Mouse (Mus musculus): ENCODE results near the gene Ankrd17. TPM values are rescaled to one million over a fixed set of nuclear protein-coding genes. Genes with fewer than 3 reads are reported as not detected.
"Not testable (repeated sequence)": the region's sequence is repeated elsewhere in the genome, so short reads cannot be mapped to it uniquely, and the experiment has no call there.

Ankrd17 gene
- polyA plus RNA-seq, 1 experiment, result 11.7 TPM

DNA sequence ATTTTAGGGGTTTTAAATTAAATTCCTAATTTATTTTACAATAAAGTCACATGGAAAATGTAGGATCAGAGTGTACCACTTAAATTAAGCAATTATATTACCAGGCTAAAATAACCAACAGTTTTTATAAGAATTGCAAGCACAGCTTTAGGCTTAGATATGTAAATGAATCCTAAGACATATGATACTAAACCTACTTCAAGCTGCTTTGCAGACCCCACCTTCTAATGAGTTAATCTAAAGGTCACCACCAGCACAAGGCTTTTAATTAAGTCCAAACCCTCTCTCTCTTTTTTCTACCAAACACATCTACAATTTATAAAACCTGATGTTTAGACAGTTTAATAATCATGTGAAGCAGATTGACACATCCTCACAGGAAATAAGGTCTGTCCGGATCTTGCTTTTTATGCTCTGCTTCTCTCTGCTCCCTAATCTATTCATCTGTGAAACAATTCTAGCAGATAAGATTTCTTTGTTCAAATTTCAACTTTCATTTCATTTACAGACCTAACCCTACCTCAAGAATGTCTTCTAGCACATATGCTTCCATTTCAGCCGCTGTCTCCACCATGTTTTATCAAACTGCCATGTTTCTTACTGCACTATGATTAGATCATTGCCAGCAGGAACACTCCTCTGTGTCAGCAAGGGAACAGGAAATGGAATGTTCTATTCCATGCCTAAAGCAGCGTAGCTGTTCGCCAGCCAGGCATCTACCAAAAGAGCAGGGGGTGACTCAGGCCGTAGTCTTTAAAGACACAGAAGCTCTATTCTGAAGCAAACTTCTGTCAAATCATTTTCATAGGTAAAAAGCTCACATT lies 27.0 kb downstream of the Ankrd17 start:
- WGBS, result 21% methylated on average over 5 of the region's 5 CpGs
- peak; percentile 28 for DNase-seq (ENCODE audit: low read depth, low spot score)

DNA sequence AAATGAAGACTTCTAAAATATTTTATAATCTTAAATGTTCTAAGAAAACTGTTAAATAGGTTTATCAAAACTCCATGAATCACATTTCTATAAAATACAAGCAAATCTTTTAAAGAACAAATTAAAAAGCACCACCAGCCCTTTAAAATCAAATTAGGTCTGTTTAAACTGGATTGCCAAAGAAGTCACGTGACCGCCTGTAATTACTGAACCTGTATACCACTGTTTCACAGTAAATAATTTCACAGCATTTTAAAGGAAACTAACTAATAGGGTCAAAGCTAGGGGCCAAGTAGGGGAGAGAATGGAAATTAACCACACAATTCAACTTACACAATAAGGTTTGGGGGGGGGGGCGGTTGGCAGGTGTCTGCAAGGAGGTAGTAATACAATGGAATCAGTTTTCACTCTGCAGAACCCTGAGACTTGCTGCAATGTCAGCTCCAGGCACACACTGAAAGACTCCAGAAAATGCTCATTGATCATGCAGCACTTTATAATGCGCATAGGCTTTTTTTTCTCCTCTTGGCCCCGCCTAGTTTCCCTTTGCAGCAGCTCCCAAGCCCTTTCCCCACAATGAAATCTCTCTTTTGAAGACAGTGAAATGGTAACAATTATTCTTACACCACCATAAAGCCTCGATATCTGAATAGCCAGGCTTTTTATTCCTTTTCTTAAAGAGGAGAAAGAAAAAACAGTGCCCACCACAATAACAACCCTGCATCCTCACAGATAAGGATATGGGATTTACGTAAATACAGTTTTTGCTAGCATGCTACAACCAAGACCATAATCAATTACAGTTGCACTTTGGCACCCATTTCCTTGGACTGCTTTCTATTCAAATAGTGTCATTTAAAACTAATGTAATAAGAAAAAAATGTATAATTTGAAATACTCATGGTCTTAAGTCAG lies 27.9 kb downstream of the Ankrd17 start:
- no peak for DNase-seq (ENCODE audit: low read depth, low spot score)
- WGBS, result 73% methylated on average over 7 of the region's 7 CpGs

DNA sequence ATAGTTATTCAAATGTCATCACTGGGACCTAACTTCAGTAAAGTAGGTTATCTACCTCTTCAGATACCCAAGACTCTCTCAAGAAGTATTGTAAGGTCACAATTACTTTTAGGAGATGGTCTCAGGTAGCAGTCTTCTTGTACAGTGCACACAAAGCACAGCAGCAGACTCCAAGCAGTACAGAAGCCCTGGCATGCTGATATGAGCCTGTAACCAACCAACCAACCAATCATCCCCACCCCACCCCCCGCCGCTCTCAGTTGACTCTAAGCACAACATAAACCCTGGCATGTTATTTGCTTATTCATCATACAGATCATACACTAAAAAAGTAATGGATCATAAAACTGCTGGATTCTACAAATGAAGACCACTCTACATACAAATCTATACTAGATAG lies 33.9 kb downstream of the Ankrd17 start:
- 70% methylated on average over 2 of the region's 2 CpGs for WGBS
- no peak for DNase-seq (ENCODE audit: low read depth, low spot score)

GRCm38 (mm10) chr5:90331071-90331470 lies 35.3 kb downstream of the Ankrd17 start:
- 26% methylated on average over 1 of the region's 1 CpGs for WGBS
- DNase-seq (ENCODE audit: low read depth, low spot score), result no peak

- no peak for DNase-seq (ENCODE audit: low read depth, low spot score)
- WGBS, result 93% methylated on average over 11 of the region's 11 CpGs
Measured at GRCm38 (mm10) chr5:90298396-90298795, 68.0 kb downstream of the Ankrd17 start.

DNA sequence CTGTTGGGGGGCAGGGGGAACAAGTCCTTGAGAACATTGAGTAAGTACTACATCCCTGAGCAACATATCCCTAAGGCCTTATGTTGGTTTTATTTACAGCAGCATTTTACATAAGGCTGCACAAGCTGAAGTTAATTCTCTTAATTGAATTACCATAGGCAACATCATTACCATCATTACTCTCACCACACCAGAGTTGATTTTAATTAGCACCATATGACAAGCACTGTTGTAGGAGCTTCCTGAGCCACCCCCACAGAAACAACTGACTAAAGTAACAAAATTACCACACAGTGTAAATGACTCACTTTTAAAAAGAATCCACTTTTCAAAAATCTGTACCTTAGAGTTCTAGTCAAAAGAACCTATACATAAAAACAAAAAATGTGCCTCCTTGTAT lies 76.5 kb downstream of the Ankrd17 start:
- DNase-seq (ENCODE audit: low read depth, low spot score), result no peak

- WGBS, result 73% methylated on average over 2 of the region's 2 CpGs
- DNase-seq (ENCODE audit: low read depth, low spot score), result no peak
Measured at GRCm38 (mm10) chr5:90286559-90286958, 79.8 kb downstream of the Ankrd17 start.

- WGBS, result 95% methylated on average over 1 of the region's 1 CpGs
- no peak for DNase-seq (ENCODE audit: low read depth, low spot score)
Measured at GRCm38 (mm10) chr5:90280061-90280460, 86.3 kb downstream of the Ankrd17 start.

DNA sequence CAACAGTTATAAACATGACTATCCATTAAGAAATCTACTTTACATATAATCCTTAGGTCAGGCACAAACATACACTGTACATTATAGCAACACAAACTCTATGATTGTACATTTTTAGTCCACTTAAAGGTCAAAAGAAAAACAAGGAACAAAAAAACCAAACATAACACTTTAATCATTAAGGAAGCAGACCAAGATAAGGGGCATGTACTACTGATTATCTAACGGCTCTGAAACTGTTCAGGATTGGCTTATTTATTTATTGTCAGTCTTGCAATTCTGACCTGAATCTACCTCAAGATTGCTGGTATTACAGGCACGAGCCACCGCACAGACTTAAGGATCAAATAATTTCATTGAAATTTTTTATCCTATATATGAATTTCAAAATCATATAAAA lies 87.0 kb downstream of the Ankrd17 start:
- DNase-seq (ENCODE audit: low read depth, low spot score), result no peak
- WGBS, result 73% methylated on average over 3 of the region's 3 CpGs

- DNase-seq (ENCODE audit: low read depth, low spot score), result no peak
- WGBS, result 94% methylated on average over 1 of the region's 1 CpGs
Measured at GRCm38 (mm10) chr5:90277443-90277842, 88.9 kb downstream of the Ankrd17 start.

DNA sequence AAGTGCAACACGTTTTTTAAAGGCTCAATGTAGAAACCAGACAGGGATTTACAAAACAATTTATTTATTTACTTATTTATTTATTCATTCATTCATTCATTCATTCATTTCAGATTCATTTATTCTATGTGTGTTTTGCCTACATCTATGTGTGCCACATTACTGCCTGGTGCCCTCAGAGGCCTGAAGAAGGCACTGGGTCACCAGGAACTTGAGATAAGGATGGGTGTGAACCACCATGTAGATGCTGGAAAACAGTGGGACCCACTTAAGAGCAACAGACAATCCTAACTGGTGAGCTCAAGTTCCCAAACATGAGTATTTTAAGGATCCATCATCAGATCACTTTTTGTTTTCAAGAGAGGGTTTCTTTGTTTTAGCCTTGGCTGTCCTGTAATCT lies 91.6 kb downstream of the Ankrd17 start:
- no peak for DNase-seq (ENCODE audit: low read depth, low spot score)
- WGBS, result 84% methylated on average over 1 of the region's 1 CpGs

GRCm38 (mm10) chr5:90262230-90262629 lies 104.1 kb downstream of the Ankrd17 start:
- DNase-seq (ENCODE audit: low read depth, low spot score), result not testable (repeated sequence)
- 76% methylated on average over 2 of the region's 2 CpGs for WGBS

DNA sequence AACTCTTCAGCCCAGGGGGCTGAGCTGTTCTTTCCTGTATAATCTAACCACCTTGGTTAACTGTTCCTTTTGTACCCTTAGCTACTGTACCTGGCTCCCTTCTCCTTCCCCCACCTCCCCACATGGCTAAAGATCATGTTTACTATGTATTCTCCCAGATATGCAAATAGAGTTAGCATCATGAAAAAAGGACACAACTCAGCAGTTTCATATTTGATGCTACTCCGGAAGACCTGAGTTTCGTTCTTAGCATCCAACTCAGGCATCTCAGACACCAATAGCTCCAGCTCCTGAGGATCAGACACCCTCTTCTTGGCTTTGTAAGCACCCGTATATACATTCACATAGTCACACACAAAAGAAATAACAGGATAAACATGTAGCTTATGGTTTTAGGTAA lies 109.4 kb downstream of the Ankrd17 start:
- DNase-seq (ENCODE audit: low read depth, low spot score), result no peak
- WGBS, result 89% methylated on average over 3 of the region's 3 CpGs

DNA sequence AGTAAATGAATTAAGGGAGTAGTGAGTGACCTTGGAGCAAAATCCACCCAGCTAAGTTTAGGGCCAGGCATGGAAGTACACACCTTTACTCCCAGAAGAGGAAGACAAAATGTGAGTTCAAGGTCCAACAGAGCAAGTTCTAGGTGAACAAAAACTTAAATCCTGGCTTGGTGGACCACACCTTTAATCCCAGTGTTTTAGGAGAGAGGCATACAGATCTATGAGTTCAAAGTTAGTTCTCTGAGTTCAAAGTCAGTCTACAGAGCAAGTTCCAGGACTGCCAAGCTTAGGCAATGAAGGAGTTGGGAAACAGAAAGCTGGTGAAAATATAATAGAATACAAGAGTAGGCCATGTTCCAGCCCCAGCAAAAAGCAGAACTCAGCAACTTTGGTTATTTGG lies 118.9 kb downstream of the Ankrd17 start:
- peak; percentile 18 for DNase-seq (ENCODE audit: low read depth, low spot score)

DNA sequence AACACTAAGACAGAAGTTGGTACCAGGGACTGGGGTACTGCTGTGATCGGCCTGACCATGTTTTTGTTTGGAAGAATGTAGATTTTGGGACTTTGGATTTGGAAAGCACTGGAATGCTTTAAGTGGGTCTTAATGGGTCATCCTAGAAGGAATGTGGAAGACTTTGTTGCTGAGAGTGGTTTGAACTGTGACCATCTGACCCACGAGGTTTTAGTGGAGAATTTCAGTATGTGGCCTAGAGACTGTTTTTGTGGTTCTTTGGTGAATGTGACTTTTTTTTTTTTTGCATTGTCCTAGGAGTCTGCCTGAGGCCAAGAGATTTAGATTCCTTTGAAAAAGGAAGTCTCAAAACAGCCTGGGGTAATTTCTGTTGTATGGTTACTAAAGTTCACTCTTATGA lies 119.4 kb downstream of the Ankrd17 start:
- 84% methylated on average over 2 of the region's 2 CpGs for WGBS

DNA sequence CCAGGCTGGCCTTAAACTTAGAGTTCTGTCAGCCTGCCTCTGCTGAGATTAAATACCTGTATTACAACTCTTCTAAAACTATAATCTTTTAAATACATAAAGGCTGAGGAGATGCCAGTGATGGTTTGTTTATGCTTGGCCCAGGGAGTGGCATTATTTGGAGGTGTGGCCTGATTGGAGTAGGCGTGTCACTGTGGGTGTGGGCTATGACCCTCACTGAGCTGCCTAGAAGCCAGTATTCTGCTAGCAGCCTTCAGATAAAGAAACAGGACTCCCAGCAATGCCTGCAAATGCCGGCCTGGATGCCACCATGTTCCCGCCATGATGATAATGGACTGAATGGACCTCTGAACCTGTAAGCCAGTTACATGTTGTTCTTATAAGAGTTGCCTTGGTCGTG lies 119.8 kb downstream of the Ankrd17 start:
- DNase-seq (ENCODE audit: low read depth, low spot score), result no peak
- 70% methylated on average over 4 of the region's 4 CpGs for WGBS

More for the DNA sequence above, 119.4 kb downstream of the Ankrd17 start:
- no peak for DNase-seq (ENCODE audit: low read depth, low spot score)

GRCm38 (mm10) chr5:90245416-90245815 lies 121.0 kb downstream of the Ankrd17 start:
- DNase-seq (ENCODE audit: low read depth, low spot score), result no peak
- WGBS, result 47% methylated on average over 4 of the region's 4 CpGs

GRCm38 (mm10) chr5:90235217-90235616 lies 131.2 kb downstream of the Ankrd17 start:
- DNase-seq (ENCODE audit: low read depth, low spot score), result no peak
- WGBS, result 94% methylated on average over 8 of the region's 8 CpGs

- WGBS, result 93% methylated on average over 4 of the region's 4 CpGs
- DNase-seq (ENCODE audit: low read depth, low spot score), result no peak
Measured at GRCm38 (mm10) chr5:90233305-90233704, 133.1 kb downstream of the Ankrd17 start.

- WGBS, result 90% methylated on average over 2 of the region's 2 CpGs
- DNase-seq (ENCODE audit: low read depth, low spot score), result no peak
Measured at GRCm38 (mm10) chr5:90229760-90230159, 136.6 kb downstream of the Ankrd17 start.

GRCm38 (mm10) chr5:90226696-90227095 lies 139.7 kb downstream of the Ankrd17 start:
- DNase-seq (ENCODE audit: low read depth, low spot score), result no peak
- 93% methylated on average over 3 of the region's 3 CpGs for WGBS
